Mouse (Mus musculus): ENCODE measurements at regions not wholly inside any gene's neighbourhood (a gene's known extent, or its start where the extent isn't known, plus 50 kb on each side); places are given as distances from the start of the nearest gene placed in this dataset.

GRCm38 (mm10) chr7:88810170-88810569 is 380.1 kb downstream of the Rab38 start:
- no peaks in the 10 kb centered on the region for H3K27me3 ChIP-seq (ENCODE audit: insufficient read depth, low read length)

GRCm38 (mm10) chr7:88820204-88820603 is 390.1 kb downstream of the Rab38 start:
- Histone ChIP-seq H3K4me2 (ENCODE audit: low read length) (no peak overlapping the region), H3K4me1 (replicated peaks; ENCODE audit: insufficient read depth, low read length) (no peaks in the 10 kb centered on the region), H3K36me3 (ENCODE audit: insufficient read depth, low read length) (no peaks in the 10 kb centered on the region), H3K27ac (no peak overlapping the region), H3K9me3 (replicated peaks; ENCODE audit: low read length) (no peaks in the 10 kb centered on the region), H3K9ac (ENCODE audit: low read depth, low read length) (no peak overlapping the region), H3K27me3 (ENCODE audit: insufficient read depth, low read length) (no peaks in the 10 kb centered on the region), H3K4me3 (replicated peaks; ENCODE audit: low read depth, low read length) (no peak overlapping the region)
- DNase-seq (ENCODE audit: low spot score), result no peak
- TF ChIP-seq CTCF (IDR thresholded peaks at IDR 0.05; ENCODE audit: low read depth), result no peak
- WGBS, result over 99% methylated on average over 3 of the region's 3 CpGs
- no peak for ATAC-seq (replicated peaks; ENCODE audit: low FRiP score, low read depth)

More at GRCm38 (mm10) chr7:88810170-88810569, 380.1 kb downstream of the Rab38 start:
- no peak for ATAC-seq (replicated peaks; ENCODE audit: low FRiP score, low read depth)
- Histone ChIP-seq H3K4me3 (replicated peaks; ENCODE audit: low read depth, low read length) (no peak overlapping the region), H3K36me3 (ENCODE audit: insufficient read depth, low read length) (no peaks in the 10 kb centered on the region), H3K9me3 (replicated peaks; ENCODE audit: low read length) (no peaks in the 10 kb centered on the region), H3K27ac (no peak overlapping the region), H3K4me1 (replicated peaks; ENCODE audit: insufficient read depth, low read length) (no peaks in the 10 kb centered on the region), H3K4me2 (ENCODE audit: low read length) (no peak overlapping the region), H3K9ac (ENCODE audit: low read depth, low read length) (no peak overlapping the region)
- DNase-seq (ENCODE audit: low spot score), result no peak
- no peak for TF ChIP-seq CTCF (IDR thresholded peaks at IDR 0.05; ENCODE audit: low read depth)

GRCm38 (mm10) chr7:88826498-88826897 is 396.4 kb downstream of the Rab38 start:
- H3K9me3 ChIP-seq (replicated peaks; ENCODE audit: low read length), result no peaks in the 10 kb centered on the region
- H3K27me3 ChIP-seq (ENCODE audit: insufficient read depth, low read length), result no peaks in the 10 kb centered on the region
- no peaks in the 10 kb centered on the region for H3K36me3 ChIP-seq (ENCODE audit: insufficient read depth, low read length)
- ATAC-seq (replicated peaks; ENCODE audit: low FRiP score, low read depth) (no peak), DNase-seq (ENCODE audit: low spot score) (no peak)
- no peak for TF ChIP-seq CTCF (IDR thresholded peaks at IDR 0.05; ENCODE audit: low read depth)
- H3K27ac ChIP-seq, result no peak overlapping the region
- no peaks in the 10 kb centered on the region for H3K4me1 ChIP-seq (replicated peaks; ENCODE audit: insufficient read depth, low read length)
- H3K4me3 ChIP-seq (replicated peaks; ENCODE audit: low read depth, low read length), result no peak overlapping the region
- WGBS, result 74% methylated on average over 2 of the region's 2 CpGs
- no peak overlapping the region for H3K4me2 ChIP-seq (ENCODE audit: low read length)
- H3K9ac ChIP-seq (ENCODE audit: low read depth, low read length), result no peak overlapping the region

GRCm38 (mm10) chr7:88847946-88848524 is 418.0 kb downstream of the Rab38 start:
- ATAC-seq (replicated peaks; ENCODE audit: low FRiP score, low read depth), result no peak

More at GRCm38 (mm10) chr7:88847946-88848524, 418.0 kb downstream of the Rab38 start:
- H3K27me3 ChIP-seq (ENCODE audit: insufficient read depth, low read length), result no peaks in the 10 kb centered on the region
- H3K9me3 ChIP-seq (replicated peaks; ENCODE audit: low read length), result no peaks in the 10 kb centered on the region
- no peaks in the 10 kb centered on the region for H3K4me1 ChIP-seq (replicated peaks; ENCODE audit: insufficient read depth, low read length)
- TF ChIP-seq CTCF (IDR thresholded peaks at IDR 0.05; ENCODE audit: low read depth), result no peak
- no peak overlapping the region for H3K4me3 ChIP-seq (replicated peaks; ENCODE audit: low read depth, low read length)
- H3K36me3 ChIP-seq (ENCODE audit: insufficient read depth, low read length), result no peaks in the 10 kb centered on the region
- H3K27ac ChIP-seq, result no peak overlapping the region
- WGBS, result 82% methylated on average over 4 of the region's 4 CpGs
- no peak for DNase-seq (ENCODE audit: low spot score)
- no peak overlapping the region for H3K4me2 ChIP-seq (ENCODE audit: low read length)
- no peak overlapping the region for H3K9ac ChIP-seq (ENCODE audit: low read depth, low read length)

Measured in kidney, postnatal 0 days (tissue).